Mouse (Mus musculus): ENCODE measurements at regions not wholly inside any gene's neighbourhood (a gene's known extent, or its start where the extent isn't known, plus 50 kb on each side); places are given as distances from the start of the nearest gene placed in this dataset.

DNA sequence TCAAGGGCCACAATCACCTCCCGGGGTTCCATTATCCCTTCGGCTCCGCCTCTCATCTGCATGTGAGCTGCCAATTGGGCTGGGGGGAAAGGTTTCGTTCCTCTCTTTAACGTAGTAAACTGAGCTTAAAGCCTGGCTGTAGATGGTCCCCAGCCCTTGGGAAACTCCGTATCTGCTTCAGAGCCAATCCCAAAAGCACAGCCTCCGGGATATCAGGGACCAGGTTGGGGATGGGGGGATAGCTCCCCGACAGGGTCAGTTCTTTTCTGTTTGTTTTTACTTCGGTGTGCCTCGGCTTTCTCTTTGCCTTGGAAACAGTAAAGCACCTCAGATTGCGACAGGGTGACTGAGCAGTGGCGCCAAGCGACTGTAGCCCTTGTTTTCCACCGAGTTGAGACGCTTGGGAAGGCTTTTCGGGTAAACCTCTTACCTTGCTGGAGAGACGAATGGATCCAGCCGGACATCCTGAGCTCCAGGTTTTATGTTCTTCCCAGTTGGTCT is 64.5 kb downstream of the Tfap2c start:
- DNase-seq (ENCODE audit: low spot score in 2 of 2): no peak

- DNase-seq (ENCODE audit: low spot score in 2 of 2): no peak
These were observed 65.8 kb downstream of the Tfap2c start for GRCm38 (mm10) chr2:172615148-172615547.

DNA sequence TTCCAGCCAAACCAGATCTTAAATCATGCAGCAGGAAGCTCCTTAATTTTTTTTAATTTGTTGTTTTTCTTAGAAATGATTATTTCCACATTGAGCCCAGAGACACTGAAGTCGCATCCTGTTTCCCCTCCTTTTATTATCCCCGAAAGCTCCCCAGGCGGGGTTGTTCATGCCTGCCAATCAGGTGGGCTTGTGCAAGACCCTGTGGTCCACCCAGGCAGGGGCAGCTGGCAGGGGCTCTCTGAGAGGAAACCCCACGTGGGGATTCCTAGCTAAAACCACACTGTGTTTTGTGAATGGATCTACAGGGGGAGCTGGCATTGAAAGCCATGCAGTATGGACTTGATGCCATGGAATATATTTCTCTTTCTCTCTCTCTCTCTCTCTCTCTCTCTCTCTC is 66.2 kb downstream of the Tfap2c start:
- no peak for DNase-seq (ENCODE audit: low spot score in 2 of 2)

DNA sequence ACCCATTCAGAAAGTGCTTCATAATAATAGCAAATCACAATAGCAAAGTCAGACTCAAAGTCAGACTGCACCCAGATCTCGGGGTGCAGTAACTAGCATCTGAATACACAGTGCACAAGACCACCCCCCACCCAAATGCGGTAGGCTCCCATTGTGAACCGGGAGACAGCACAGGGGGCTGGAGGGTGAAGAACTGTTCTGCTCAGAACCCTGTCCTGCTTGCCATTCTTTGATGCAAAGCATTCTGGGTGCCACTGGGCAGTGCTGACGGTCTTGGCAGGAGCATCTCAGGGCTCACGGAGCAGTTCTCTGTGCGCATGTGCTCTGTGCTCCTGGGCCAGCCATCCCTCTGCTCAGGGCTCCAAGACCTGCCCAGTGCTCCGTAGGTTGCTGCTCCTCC is 69.8 kb downstream of the Tfap2c start:
- DNase-seq (ENCODE audit: low spot score in 2 of 2): no peak

DNA sequence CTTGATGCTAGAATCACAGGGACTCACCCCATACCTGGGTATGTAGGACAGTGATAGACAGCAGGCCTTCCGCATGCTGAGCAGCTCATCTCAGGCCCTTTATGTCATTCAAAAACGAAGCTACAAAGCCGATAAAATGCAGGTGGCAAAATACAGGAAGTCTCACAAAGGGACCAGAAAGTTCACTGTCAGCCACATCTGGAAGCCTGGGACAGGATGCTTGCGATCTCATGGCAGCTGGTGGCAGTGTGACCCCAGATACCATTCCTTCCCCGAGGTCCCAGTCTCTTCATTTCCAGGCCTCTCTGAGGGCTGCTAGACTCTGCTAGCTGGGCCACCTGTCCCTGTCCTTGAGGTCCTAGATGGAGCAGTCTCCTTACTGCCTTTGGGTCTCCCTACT is 70.6 kb downstream of the Tfap2c start:
- no peak for DNase-seq (ENCODE audit: low spot score in 2 of 2)

DNA sequence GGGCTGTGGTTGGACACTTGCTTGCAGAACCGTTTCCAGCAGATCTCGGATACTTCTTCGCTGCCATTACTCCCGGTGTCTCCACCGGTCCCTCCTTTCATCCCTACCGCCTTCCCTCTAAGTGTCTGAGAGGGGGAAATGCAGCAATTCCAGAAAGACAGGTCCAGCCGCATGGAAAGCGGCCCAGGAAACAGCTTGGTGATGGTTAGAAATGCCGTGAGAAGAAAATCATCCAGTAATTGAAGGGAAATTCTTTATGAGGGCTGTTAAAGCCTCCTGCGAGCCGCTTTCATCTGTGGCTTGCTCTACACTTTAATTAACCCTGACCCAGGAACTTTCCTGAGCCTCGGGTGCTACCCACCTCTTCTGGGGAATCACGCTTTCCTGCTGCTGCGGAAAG is 74.3 kb downstream of the Tfap2c start:
- no peak for DNase-seq (ENCODE audit: low spot score in 2 of 2)

DNA sequence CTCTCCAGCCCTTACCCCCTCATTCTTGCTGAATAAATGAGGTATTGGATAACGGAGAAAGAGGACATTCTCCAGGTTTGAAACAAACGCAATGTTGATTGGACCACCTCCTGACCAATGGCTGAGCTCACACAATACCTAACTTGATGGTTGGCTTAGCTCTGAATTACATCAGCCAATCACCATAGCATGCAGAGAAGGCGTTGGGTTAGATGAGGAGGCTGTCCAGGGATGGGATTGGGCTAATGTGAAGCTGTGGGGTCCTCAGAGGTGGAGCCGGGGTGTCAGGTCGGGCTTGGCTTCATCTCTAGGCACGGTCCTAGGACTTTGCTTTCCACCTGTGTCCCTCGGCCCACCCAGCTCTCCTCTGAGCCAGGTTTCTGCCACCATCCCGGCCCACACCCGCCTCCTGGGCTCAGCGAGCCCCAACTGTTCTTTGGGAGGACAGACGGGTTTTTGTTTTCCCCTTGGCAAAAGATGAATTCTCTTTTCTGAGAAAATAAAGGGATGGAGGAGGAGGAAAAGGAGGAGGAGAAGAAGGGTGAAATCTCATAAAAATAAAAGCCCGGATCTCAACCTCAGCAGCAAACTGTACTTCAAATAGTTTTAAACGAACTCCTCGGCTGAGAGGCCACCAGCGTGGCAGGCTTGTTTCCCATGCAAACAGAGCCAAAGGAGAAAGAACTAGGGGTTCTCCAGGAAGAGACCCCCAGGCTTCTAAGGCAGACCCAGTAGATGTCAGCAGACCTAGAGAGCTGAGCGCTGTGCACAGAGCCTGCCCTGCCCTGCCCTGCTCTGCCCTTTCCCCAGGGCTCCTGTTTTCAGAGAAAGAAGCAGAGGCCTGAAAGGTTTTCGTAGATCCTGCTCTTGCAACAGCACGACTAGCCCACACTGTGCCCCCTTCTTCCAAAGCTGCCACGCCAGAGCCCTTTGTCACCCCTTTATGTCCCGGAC is 78.2 kb downstream of the Tfap2c start:
- no peak for DNase-seq (ENCODE audit: low spot score in 2 of 2)

- no peak for DNase-seq (ENCODE audit: low spot score in 2 of 2)
These were observed 80.9 kb downstream of the Tfap2c start for GRCm38 (mm10) chr2:172630333-172630732.

GRCm38 (mm10) chr2:172642616-172643015 is 93.2 kb downstream of the Tfap2c start:
- no peak for DNase-seq (ENCODE audit: low spot score in 2 of 2)

GRCm38 (mm10) chr2:172643860-172644259 is 94.5 kb downstream of the Tfap2c start:
- no peak for DNase-seq (ENCODE audit: low spot score in 2 of 2)

GRCm38 (mm10) chr2:172644451-172644850 is 95.1 kb downstream of the Tfap2c start:
- no peak for DNase-seq (ENCODE audit: low spot score in 2 of 2)

DNA sequence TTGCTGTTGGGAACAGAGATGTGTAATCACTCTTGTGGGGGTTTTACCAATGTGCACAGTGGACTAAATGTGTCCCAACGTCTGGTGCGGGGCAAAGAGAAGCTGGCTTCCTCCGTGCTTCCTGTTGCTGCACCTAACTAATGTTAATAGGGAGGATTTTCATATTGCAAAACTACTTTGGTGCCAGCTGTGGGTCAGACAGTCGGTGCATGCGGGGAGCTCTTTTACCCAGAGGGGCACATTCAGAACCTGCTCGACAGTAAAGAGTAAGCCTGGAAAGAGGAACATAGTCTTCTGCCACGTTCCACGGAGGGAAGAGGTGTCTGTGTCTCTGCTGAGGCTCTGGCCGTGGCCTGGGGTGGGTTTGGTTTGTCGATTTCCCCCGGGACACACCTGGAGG is 98.7 kb downstream of the Tfap2c start:
- DNase-seq (ENCODE audit: low spot score in 2 of 2): no peak

DNA sequence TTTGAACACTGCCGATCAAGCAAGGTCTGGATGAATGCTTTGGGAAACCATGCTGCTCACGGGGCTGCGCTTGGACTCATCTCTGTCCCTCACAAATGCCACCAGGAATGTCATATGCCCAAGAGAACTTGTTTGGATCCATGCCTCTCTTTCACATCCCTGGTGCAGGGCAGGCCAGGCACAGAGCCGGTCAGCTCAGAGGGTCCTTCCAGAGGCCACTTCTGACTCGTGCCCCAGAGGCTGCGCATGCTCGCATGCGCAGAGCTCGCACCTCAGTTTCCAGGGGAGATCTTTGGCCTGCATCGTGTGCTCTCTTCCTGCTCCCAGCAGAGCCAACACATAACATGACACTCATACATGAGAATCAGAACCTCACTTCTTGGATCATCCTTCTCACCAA is 111.1 kb downstream of the Tfap2c start:
- no peak for DNase-seq (ENCODE audit: low spot score in 2 of 2)

- DNase-seq (ENCODE audit: low spot score in 2 of 2): no peak
These were observed 111.5 kb downstream of the Tfap2c start for GRCm38 (mm10) chr2:172660916-172661315.

GRCm38 (mm10) chr2:172661418-172661980 is 112.1 kb downstream of the Tfap2c start:
- no peak for DNase-seq (ENCODE audit: low spot score in 2 of 2)

DNA sequence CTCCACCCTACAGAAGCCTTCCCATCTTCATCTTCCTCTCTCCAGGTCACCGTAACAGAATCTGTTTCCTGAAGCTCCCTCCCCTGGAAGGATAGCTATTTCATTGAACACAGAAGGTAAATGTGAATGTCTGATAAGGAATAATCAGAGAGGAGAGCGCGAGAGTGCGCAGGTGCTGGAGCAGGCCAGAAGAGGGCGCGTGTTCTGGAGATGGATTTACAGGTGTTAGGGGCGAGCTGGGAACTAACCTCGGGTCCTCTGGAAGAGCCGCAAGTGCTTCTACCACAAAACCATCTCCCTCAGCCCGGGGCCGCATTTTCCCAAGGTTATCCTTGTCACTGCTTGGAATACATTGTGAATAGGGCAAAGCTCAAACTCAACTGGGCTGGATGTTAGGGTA is 112.8 kb downstream of the Tfap2c start:
- no peak for DNase-seq (ENCODE audit: low spot score in 2 of 2)

- no peak for DNase-seq (ENCODE audit: low spot score in 2 of 2)
These were observed 114.3 kb downstream of the Tfap2c start for GRCm38 (mm10) chr2:172663681-172664080.

DNA sequence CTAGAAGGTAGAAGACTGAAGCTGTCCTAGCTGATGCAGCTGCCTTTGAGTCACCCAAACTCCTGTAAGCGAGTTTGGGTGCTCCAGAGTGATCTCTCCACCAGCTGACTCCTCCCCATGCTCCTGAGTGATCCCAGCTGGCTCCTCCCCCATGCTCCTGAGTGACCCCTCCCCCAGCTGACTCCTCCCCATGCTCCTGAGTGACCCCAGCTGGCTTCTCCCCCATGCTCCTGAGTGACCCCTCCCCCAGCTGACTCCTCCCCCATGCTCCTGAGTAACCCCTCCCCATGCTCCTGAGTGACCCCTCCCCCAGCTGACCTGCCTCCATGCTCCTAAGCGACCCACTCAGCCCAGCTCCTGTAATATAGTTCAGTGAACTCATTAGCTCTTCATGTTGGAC is 123.7 kb downstream of the Tfap2c start:
- no peak for DNase-seq (ENCODE audit: low spot score in 2 of 2)

DNA sequence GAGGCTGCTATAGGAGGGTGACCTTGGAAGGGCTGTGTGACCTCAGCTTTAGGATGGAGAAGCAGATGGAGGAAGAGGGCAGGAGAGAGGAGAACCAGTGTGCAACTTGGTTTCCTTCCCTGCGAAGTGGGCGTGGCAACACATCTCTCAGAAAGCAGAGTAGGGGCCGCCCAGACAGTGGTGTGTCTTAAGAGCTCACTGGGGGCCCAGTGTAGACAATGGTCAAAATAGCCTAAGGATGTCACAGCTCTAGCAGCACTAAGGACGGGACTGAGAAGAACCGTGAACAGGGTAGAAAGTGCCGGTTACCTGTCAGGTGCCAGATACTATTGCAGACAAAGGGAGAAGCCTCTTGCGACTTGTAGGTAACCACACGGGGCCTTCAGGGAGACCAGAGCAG is 125.2 kb downstream of the Tfap2c start:
- no peak for DNase-seq (ENCODE audit: low spot score in 2 of 2)

DNA sequence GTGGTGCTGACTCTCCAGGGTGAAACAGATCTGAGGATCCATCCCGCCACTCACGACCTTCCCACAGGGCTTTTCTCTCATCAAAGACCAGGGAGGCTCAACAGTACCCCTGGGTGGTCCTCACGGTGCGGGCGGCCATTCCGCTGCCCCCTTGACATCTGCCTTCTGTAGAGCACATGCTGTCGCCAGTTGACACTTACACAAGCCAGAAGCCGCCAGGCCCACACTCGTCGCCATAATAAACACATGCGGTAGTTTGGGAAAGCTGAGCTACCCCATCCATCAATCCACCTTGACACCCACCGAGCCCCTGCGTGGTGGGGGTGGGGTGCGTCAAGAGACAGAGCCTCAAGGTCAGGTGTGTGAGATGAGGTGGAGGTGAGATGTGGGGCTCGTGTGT is 125.7 kb downstream of the Tfap2c start:
- no peak for DNase-seq (ENCODE audit: low spot score in 2 of 2)

DNA sequence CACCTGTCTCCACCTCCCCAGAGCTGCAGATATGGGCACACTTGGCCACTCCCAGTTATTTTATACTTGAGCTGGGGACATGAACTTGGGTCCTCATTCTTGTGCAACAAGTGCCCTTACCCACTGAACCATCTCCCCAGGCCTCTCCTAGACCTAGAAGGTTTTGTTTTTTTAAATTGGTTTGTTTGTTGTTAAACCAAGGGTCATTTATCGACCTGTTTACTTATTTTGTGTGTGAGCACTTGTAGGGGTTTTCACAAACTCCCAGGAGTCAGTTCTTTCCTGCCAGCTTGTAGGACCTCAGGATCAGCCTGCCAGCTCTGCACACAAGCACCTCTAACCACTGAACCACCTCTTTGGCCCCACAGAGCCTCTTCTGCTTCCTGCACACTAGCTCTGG is 140.8 kb downstream of the Tfap2c start:
- DNase-seq (ENCODE audit: low spot score in 2 of 2): no peak

GRCm38 (mm10) chr2:172690931-172691651 is 141.7 kb downstream of the Tfap2c start:
- DNase-seq (ENCODE audit: low spot score in 2 of 2): no peak

DNA sequence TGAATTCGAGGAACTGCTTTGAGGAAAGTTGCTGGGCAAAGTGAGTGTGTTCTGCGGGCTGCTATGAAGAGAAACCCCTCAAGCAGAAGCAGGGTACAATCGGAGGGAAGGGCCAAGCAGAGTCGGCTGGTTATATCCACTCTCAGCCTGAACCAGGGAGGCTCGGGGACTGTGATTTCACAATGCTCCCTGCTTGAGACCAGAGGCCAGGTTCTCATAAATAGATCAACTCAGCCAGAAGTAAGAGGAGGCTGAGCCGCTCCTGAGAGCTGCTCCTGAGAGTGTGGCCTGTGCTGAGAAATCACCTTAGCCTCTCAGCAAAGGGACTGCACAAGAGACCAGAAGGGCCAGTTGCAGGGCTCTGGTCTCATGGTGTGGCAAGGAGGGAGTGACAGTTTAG is 149.6 kb downstream of the Tfap2c start:
- no peak for DNase-seq (ENCODE audit: low spot score in 2 of 2)
